Mouse (Mus musculus): ENCODE measurements around the gene Zfp157. TPM values are rescaled to one million over a fixed set of nuclear protein-coding genes. Genes with fewer than 3 reads are reported as not detected.

Zfp157 gene
- polyA plus RNA-seq, 1 experiment from 2014 or later, result 10.5 TPM

Other genes starting within 250 kb of the Zfp157 start
- gene Mblac1, start 247.2 kb upstream of the Zfp157 start, polyA plus RNA-seq (2015; fragmentation: Nextera tagmentation; extraction: Ambion mirVana), result 6.7 and 7.0 TPM in 2 replicates
- gene Nxpe5, start 215.6 kb upstream of the Zfp157 start, polyA plus RNA-seq (2015; fragmentation: Nextera tagmentation; extraction: Ambion mirVana), result 0.10 and 0.11 TPM in 2 replicates
- gene Lamtor4, start 186.0 kb upstream of the Zfp157 start, polyA plus RNA-seq (2015; fragmentation: Nextera tagmentation; extraction: Ambion mirVana), result 88.3 and 91.0 TPM in 2 replicates
- gene BC037034, start 177.4 kb upstream of the Zfp157 start, polyA plus RNA-seq (2015; fragmentation: Nextera tagmentation; extraction: Ambion mirVana), result 2.4 and 3.3 TPM in 2 replicates
- gene Gal3st4, start 168.6 kb upstream of the Zfp157 start, polyA plus RNA-seq (2015; fragmentation: Nextera tagmentation; extraction: Ambion mirVana), result 3.6 and 4.5 TPM in 2 replicates
- 0.17 and 0.36 TPM in 2 replicates for gene Gm43720, start 161.5 kb upstream of the Zfp157 start, polyA plus RNA-seq (2015; fragmentation: Nextera tagmentation; extraction: Ambion mirVana)
- gene Gpc2, start 161.5 kb upstream of the Zfp157 start, polyA plus RNA-seq (2015; fragmentation: Nextera tagmentation; extraction: Ambion mirVana), result 1.8 and 2.3 TPM in 2 replicates
- gene Stag3, start 161.2 kb upstream of the Zfp157 start, polyA plus RNA-seq (2015; fragmentation: Nextera tagmentation; extraction: Ambion mirVana), result 0.50 and 0.74 TPM in 2 replicates
- 0.15 TPM in 1 of 2 replicates, not detected in the other for gene Pvrig, start 99.5 kb upstream of the Zfp157 start, polyA plus RNA-seq (2015; fragmentation: Nextera tagmentation; extraction: Ambion mirVana)
- gene 1700123K08Rik, start 123.2 kb downstream of the Zfp157 start, polyA plus RNA-seq (2015; fragmentation: Nextera tagmentation; extraction: Ambion mirVana), result not detected in 2 replicates
- gene Zfp68, start 178.3 kb downstream of the Zfp157 start, polyA plus RNA-seq (2015; fragmentation: Nextera tagmentation; extraction: Ambion mirVana), result 33.7 and 38.3 TPM in 2 replicates
- gene A430033K04Rik, start 181.4 kb downstream of the Zfp157 start, polyA plus RNA-seq (2015; fragmentation: Nextera tagmentation; extraction: Ambion mirVana), result 4.9 and 5.2 TPM in 2 replicates

Data from stomach, postnatal 0 days (tissue).